Comparison of ENCODE assay signal across 11 mouse cellular contexts in the genomic region with DNA sequence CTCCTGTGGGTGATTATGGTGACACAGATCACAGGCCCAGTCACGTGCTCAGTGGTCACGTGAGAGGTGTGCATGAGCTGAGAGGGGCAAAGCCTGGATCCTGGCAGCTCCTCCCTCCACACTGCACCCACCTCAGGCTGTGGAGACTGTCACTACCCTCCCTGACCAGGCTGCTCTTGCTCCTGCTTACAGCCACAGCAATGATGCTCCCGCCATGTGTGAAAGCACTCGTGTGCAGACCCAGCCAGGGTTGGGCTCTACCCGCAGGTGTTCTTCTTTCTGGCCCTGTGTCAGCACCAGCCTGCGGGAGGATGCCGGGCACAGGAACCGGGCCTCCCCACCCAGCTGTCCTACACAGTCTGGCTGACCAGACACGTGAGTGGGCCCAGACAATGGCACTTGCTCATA.
A peak's percentile ranks its signal among the peaks of the same experiment; 100 is the strongest.
DNase-seq lines count a peak whose midpoint lies in the region; ATAC-seq and TF ChIP-seq lines count a peak whose summit lies in the region.
"Had no signal": no experiment of that assay in that cellular context is flagged by ENCODE, and none has a peak within 500 bp of the region (broad histone marks: within the 10 kb centered on the region; RNA-seq: fewer than 3 reads in every experiment).

No protein-coding gene starts in this region.

- H3K9ac ChIP-seq in midbrain, embryonic 16.5 days (ENCODE audit: low read depth, low read length), result no peak overlapping the region
- 0 out of 2 replicates have a peak overlapping the region, but pooled peaks have one; percentile 2 for H3K9ac ChIP-seq in hindbrain, embryonic 12.5 days
- H3K9ac ChIP-seq in liver, postnatal 0 days (replicated peaks), result no peak overlapping the region
- H3K9ac ChIP-seq: heart, embryonic 15.5 days; limb, embryonic 13.5 days had no signal

- WGBS in midbrain, embryonic 10.5 days, result 86% methylated on average over 9 of the region's 9 CpGs
- WGBS in midbrain, embryonic 16.5 days, result 71% methylated on average over 9 of the region's 9 CpGs
- 16% methylated on average over 9 of the region's 9 CpGs for WGBS in cerebellum, adult 2 months
- 70% methylated on average over 9 of the region's 9 CpGs for WGBS in hindbrain, embryonic 12.5 days
- WGBS in liver, postnatal 0 days (ENCODE audit: insufficient replicate concordance), result 83% methylated on average over 9 of the region's 9 CpGs

- TF ChIP-seq CTCF in cerebellum, adult 2 months (IDR thresholded peaks at IDR 0.05; ENCODE audit: borderline replicate concordance, insufficient read depth, low read depth, low read length), result no peak
- no peak for TF ChIP-seq CTCF in liver, postnatal 0 days (IDR thresholded peaks at IDR 0.05; ENCODE audit: low read depth)

- H3K27me3 ChIP-seq in midbrain, embryonic 10.5 days (ENCODE audit: low read depth, poor library complexity, severe bottlenecking), result no peaks in the 10 kb centered on the region
- no peaks in the 10 kb centered on the region for H3K27me3 ChIP-seq in midbrain, embryonic 16.5 days (ENCODE audit: control insufficient read depth, insufficient read depth, low read depth, low read length)
- no peaks in the 10 kb centered on the region for H3K27me3 ChIP-seq in cerebellum, adult 2 months (ENCODE audit: control insufficient read depth, insufficient read depth, low read length)
- no peaks in the 10 kb centered on the region for H3K27me3 ChIP-seq in hindbrain, embryonic 12.5 days
- no peaks in the 10 kb centered on the region for H3K27me3 ChIP-seq in liver, postnatal 0 days (ENCODE audit: insufficient read depth, low read length)
- H3K27me3 ChIP-seq: heart, embryonic 15.5 days; limb, embryonic 13.5 days had no signal

- no peak for TF ChIP-seq EP300 in liver, postnatal 0 days (IDR thresholded peaks at IDR 0.05; ENCODE audit: low read depth)

- no peak for DNase-seq in midbrain, embryonic 10.5 days (ENCODE audit: low spot score)
- peak; percentile 70 to 80 for DNase-seq in cerebellum, adult 2 months
- peak; percentile 23 for DNase-seq in thymus, postnatal 14 days
- no peak for DNase-seq in right cerebral cortex, postnatal 10 days (ENCODE audit: low spot score in 2 of 2)
- no peak for DNase-seq in liver, postnatal 0 days

- H3K36me3 ChIP-seq in midbrain, embryonic 10.5 days, result no peaks in the 10 kb centered on the region
- no peaks in the 10 kb centered on the region for H3K36me3 ChIP-seq in midbrain, embryonic 16.5 days (ENCODE audit: control insufficient read depth, insufficient read depth, low read length)
- H3K36me3 ChIP-seq in hindbrain, embryonic 12.5 days, result no peaks in the 10 kb centered on the region
- H3K36me3 ChIP-seq in liver, postnatal 0 days (replicated peaks; ENCODE audit: insufficient read depth, low read length), result no peaks in the 10 kb centered on the region
- H3K36me3 ChIP-seq: heart, embryonic 15.5 days; limb, embryonic 13.5 days had no signal

- H3K9me3 ChIP-seq in midbrain, embryonic 10.5 days (replicated peaks), result no peaks in the 10 kb centered on the region
- no peaks in the 10 kb centered on the region for H3K9me3 ChIP-seq in midbrain, embryonic 16.5 days (replicated peaks; ENCODE audit: control insufficient read depth, low read length, poor library complexity, severe bottlenecking)
- no peaks in the 10 kb centered on the region for H3K9me3 ChIP-seq in hindbrain, embryonic 12.5 days (replicated peaks)
- H3K9me3 ChIP-seq in liver, postnatal 0 days (ENCODE audit: low read length), result no peaks in the 10 kb centered on the region
- H3K9me3 ChIP-seq: heart, embryonic 15.5 days had no signal

- TF ChIP-seq POLR2A in cerebellum, adult 2 months (IDR thresholded peaks at IDR 0.05; ENCODE audit: borderline replicate concordance, insufficient read depth, low read length), result no peak

- no peak overlapping the region for H3K4me2 ChIP-seq in midbrain, embryonic 16.5 days (ENCODE audit: low read length)
- no peak overlapping the region for H3K4me2 ChIP-seq in hindbrain, embryonic 12.5 days (replicated peaks)
- H3K4me2 ChIP-seq in liver, postnatal 0 days (ENCODE audit: low read depth, low read length), result no peak overlapping the region
- H3K4me2 ChIP-seq: heart, embryonic 15.5 days; limb, embryonic 13.5 days had no signal

- no peak; the same call in 1 of the 2 replicates for ATAC-seq in midbrain, embryonic 16.5 days
- peak; percentile 30 for ATAC-seq in hindbrain, embryonic 12.5 days (ENCODE audit: low FRiP score)
- no peak for ATAC-seq in megakaryocyte-erythroid progenitor cell, adult 5-6 weeks (replicated peaks; ENCODE audit: low FRiP score, low TSS enrichment, poor library complexity, severe bottlenecking)
- no peak for ATAC-seq in liver, postnatal 0 days
- ATAC-seq: CD4-positive, CD25-positive, alpha-beta regulatory T cell, adult 4 months had no signal

- H3K27ac ChIP-seq in midbrain, embryonic 10.5 days (replicated peaks), result 0 out of 2 replicates have a peak overlapping the region, but pooled peaks have one; percentile 23
- no peak overlapping the region for H3K27ac ChIP-seq in midbrain, embryonic 16.5 days (ENCODE audit: low read length)
- no peak overlapping the region for H3K27ac ChIP-seq in cerebellum, adult 2 months (ENCODE audit: insufficient read depth, low read length)
- H3K27ac ChIP-seq in hindbrain, embryonic 12.5 days, result no peak overlapping the region
- no peak overlapping the region for H3K27ac ChIP-seq in liver, postnatal 0 days (ENCODE audit: low read depth)
- H3K27ac ChIP-seq: heart, embryonic 15.5 days; limb, embryonic 13.5 days had no signal

- H3K4me3 ChIP-seq in midbrain, embryonic 10.5 days, result no peak overlapping the region
- H3K4me3 ChIP-seq in midbrain, embryonic 16.5 days (ENCODE audit: low read depth, low read length), result no peak overlapping the region
- H3K4me3 ChIP-seq in cerebellum, adult 2 months (replicated peaks; ENCODE audit: insufficient read depth, low read depth, low read length), result no peak overlapping the region
- no peak overlapping the region for H3K4me3 ChIP-seq in hindbrain, embryonic 12.5 days
- no peak overlapping the region for H3K4me3 ChIP-seq in liver, postnatal 0 days (ENCODE audit: low read depth, low read length)
- H3K4me3 ChIP-seq: heart, embryonic 15.5 days; limb, embryonic 13.5 days had no signal

- H3K4me1 ChIP-seq in midbrain, embryonic 10.5 days, result peaks cover 8% of the 10 kb centered on the region
- no peaks in the 10 kb centered on the region for H3K4me1 ChIP-seq in midbrain, embryonic 16.5 days (ENCODE audit: control insufficient read depth, insufficient read depth, low read length)
- H3K4me1 ChIP-seq in cerebellum, adult 2 months (ENCODE audit: control insufficient read depth, insufficient read depth, low read length), result peaks cover 27% of the 10 kb centered on the region
- H3K4me1 ChIP-seq in hindbrain, embryonic 12.5 days, result 0 out of 2 replicates have a peak, but pooled peaks cover 4% of the 10 kb centered on the region
- H3K4me1 ChIP-seq in liver, postnatal 0 days (ENCODE audit: insufficient read depth), result peaks cover 18% of the 10 kb centered on the region

Comparison
In these comparisons a context has a peak if more than half of its experiments do, and no peak if none do; other contexts are left out.
1. DNase-seq: peak in cerebellum, adult 2 months (2 of 2) and thymus, postnatal 14 days (single experiment); none in midbrain, embryonic 10.5 days (single experiment), right cerebral cortex, postnatal 10 days (0 of 2) and liver, postnatal 0 days (single experiment).